Mouse (Mus musculus) myocyte (in vitro differentiated cells): ENCODE measurements at regions not wholly inside any gene's neighbourhood (a gene's known extent, or its start where the extent isn't known, plus 50 kb on each side); places are given as distances from the start of the nearest gene placed in this dataset.
"Not testable (repeated sequence)": the region's sequence is repeated elsewhere in the genome, so short reads cannot be mapped to it uniquely, and the experiment has no call there.

Experiments
- H3K27me3 ChIP-seq: one replicate; pipeline ENCODE4 v1.6.1; 2011; ENCODE audit not compliant: control insufficient read depth, insufficient read depth, insufficient read length
- H3K36me3 ChIP-seq: one replicate; pipeline ENCODE4 v1.6.1; 2011; ENCODE audit not compliant: control insufficient read depth, insufficient read depth
- H3K4me2 ChIP-seq: one replicate; pipeline ENCODE4 v1.6.1; 2011; ENCODE audit warnings: low read depth, control low read depth
- H3K4me3 ChIP-seq: one replicate; pipeline ENCODE4 v1.5.1; 2011; ENCODE audit warnings: mild to moderate bottlenecking, control low read depth, moderate library complexity
- H3K79me2 ChIP-seq: one replicate; pipeline ENCODE4 v1.6.1; 2011; ENCODE audit not compliant: control insufficient read depth, insufficient read depth
- H3ac ChIP-seq: one replicate; pipeline ENCODE4 v1.6.1; 2011; ENCODE audit not compliant: control insufficient read depth, insufficient read length
- CEBPB ChIP-seq: IDR thresholded peaks from 2 replicates; pipeline ENCODE4 v1.6.1; 2011; ENCODE audit warnings: mild to moderate bottlenecking, moderate library complexity; ENCODE audit not compliant: poor library complexity, insufficient read depth, severe bottlenecking
- E2F4 ChIP-seq: IDR thresholded peaks from one replicate; pipeline ENCODE4 v1.6.1; 2011; ENCODE audit warnings: mild to moderate bottlenecking, control low read depth, moderate library complexity; ENCODE audit not compliant: insufficient read depth
- MAX ChIP-seq: IDR thresholded peaks from one replicate; pipeline ENCODE4 v1.6.1; 2011; ENCODE audit warnings: low read depth, mild to moderate bottlenecking, control low read depth
- MYOD1 ChIP-seq, 3 experiments: IDR thresholded peaks; one replicate each; pipeline ENCODE4 v1.6.1; 2011; ENCODE audit warnings: control low read depth in 2 of 3, low read depth in 2 of 3, mild to moderate bottlenecking in 2 of 3, moderate library complexity in 1 of 3; ENCODE audit not compliant: insufficient read length in 2 of 3, control insufficient read depth in 1 of 3
- MYOG ChIP-seq, 3 experiments: IDR thresholded peaks; one replicate each; pipeline ENCODE4 v1.6.1; 2011; ENCODE audit warnings: control low read depth in 2 of 3, low read depth in 2 of 3, mild to moderate bottlenecking in 2 of 3; ENCODE audit not compliant: insufficient read length in 2 of 3, control insufficient read depth in 1 of 3, insufficient read depth in 1 of 3
- POLR2A ChIP-seq: IDR thresholded peaks from one replicate; pipeline ENCODE4 v1.6.1; 2011; ENCODE audit warnings: low read depth, mild to moderate bottlenecking, control low read depth, moderate library complexity; ENCODE audit not compliant: insufficient read length
- POLR2AphosphoS2 ChIP-seq: IDR thresholded peaks from one replicate; pipeline ENCODE4 v1.6.1; 2011; ENCODE audit warnings: low read depth, control low read depth; ENCODE audit not compliant: insufficient read length
- REST ChIP-seq: IDR thresholded peaks from one replicate; pipeline ENCODE4 v1.6.1; 2011; ENCODE audit warnings: mild to moderate bottlenecking, control low read depth, moderate library complexity; ENCODE audit not compliant: insufficient read depth, insufficient read length
- SRF ChIP-seq: IDR thresholded peaks from one replicate; pipeline ENCODE4 v1.6.1; 2011; ENCODE audit warnings: low read depth; ENCODE audit not compliant: control insufficient read depth, insufficient read length
- TCF12 ChIP-seq: IDR thresholded peaks from one replicate; pipeline ENCODE4 v1.6.1; 2011; ENCODE audit warnings: mild to moderate bottlenecking, control low read depth; ENCODE audit not compliant: poor library complexity, insufficient read depth, severe bottlenecking
- TCF3 ChIP-seq: IDR thresholded peaks from one replicate; pipeline ENCODE4 v1.6.1; 2011; ENCODE audit warnings: low read depth, control low read depth; ENCODE audit not compliant: insufficient read length
- USF1 ChIP-seq: IDR thresholded peaks from one replicate; pipeline ENCODE4 v1.6.1; 2011; ENCODE audit warnings: low read depth, mild to moderate bottlenecking, control low read depth, moderate library complexity

DNA sequence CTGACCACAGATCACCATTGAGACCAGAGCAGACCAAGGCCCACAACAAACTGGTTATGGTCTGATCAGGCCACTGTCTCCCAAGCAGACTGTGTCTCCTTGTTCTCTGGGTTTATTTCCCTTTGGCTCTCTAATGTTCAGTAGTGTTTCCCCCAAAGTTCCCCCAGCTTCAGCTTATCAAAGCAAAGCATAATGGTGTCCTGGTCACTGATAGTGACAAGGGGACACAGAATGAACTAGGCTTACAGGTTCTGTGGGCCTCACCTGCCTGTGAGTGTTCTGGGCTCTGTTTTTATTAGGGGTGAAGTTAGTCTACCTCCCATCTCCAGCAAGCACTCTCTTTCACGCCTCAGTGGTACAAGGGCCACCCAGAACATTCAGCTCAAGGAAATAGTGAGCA, 92.7 kb downstream of the Cd24a start:
- no peaks in the 10 kb centered on the region for H3K27me3 ChIP-seq
- no peaks in the 10 kb centered on the region for H3K36me3 ChIP-seq
- no peak overlapping the region for H3K4me2 ChIP-seq
- H3K4me3 ChIP-seq = no peak overlapping the region
- no peaks in the 10 kb centered on the region for H3K79me2 ChIP-seq
- no peak overlapping the region for H3ac ChIP-seq
- no peak for TF ChIP-seq MYOD1 (IDR thresholded peaks at IDR 0.05; ENCODE audit: control insufficient read depth in 1 of 3, insufficient read length in 2 of 3, low read depth in 2 of 3)
- TF ChIP-seq USF1 = no peak
- TF ChIP-seq TCF12 = no peak
- no peak for TF ChIP-seq POLR2A
- no peak for TF ChIP-seq REST

DNA sequence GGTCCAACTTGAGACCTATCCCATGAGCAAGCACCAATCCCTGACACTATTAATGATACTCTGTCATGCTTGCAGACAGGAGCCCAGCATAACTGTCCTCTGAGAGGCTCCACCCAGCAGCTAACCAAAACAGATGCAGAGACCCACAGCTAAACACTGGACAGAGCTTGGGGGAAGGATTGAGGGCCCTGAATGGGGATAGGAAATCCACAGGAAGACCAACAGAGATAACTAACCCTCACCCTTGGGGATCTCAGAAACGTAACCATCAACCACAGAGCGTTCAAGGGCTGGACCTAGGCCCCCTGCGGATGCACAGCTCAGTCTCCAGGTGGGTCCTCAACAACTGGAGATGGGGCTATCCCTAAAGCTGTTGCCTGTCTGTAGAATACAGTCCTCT, 93.7 kb downstream of the Cd24a start:
- Histone ChIP-seq H3ac (no peak overlapping the region), H3K4me2 (no peak overlapping the region), H3K79me2 (no peaks in the 10 kb centered on the region), H3K36me3 (no peaks in the 10 kb centered on the region), H3K27me3 (no peaks in the 10 kb centered on the region), H3K4me3 (no peak overlapping the region)
- TF ChIP-seq POLR2AphosphoS2 = no peak
- no peak for TF ChIP-seq SRF
- TF ChIP-seq CEBPB = no peak
- no peak for TF ChIP-seq MYOD1 (IDR thresholded peaks at IDR 0.05; ENCODE audit: control insufficient read depth in 1 of 3, insufficient read length in 2 of 3, low read depth in 2 of 3)
- TF ChIP-seq POLR2A = no peak

DNA sequence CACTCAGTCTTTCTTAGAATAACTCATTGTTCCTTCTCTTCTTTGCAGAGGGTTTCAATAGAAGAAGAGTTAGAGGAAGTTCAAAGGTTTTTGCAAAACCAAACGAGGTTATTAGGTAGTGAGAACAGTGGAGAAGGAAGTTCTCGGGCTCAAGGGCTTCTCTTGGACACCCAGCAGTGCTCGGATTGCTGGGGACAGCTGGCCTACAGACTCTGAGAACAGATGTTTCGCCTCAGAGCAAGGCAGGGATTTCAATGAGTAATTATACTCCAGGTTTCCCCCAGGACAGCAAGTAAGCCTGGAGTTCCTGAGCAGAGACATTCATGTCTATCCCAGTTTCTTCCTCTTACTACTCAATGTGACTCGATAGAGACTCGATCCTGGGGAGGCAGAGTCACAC, 94.4 kb downstream of the Cd24a start:
- Histone ChIP-seq H3K4me3 (no peak overlapping the region), H3K79me2 (no peaks in the 10 kb centered on the region), H3K27me3 (no peaks in the 10 kb centered on the region), H3K36me3 (no peaks in the 10 kb centered on the region), H3K4me2 (no peak overlapping the region), H3ac (no peak overlapping the region)
- TF ChIP-seq USF1 (no peak), MYOD1 (IDR thresholded peaks at IDR 0.05; ENCODE audit: control insufficient read depth in 1 of 3, insufficient read length in 2 of 3, low read depth in 2 of 3) (peak in 1 of 3 experiments; percentile 10)

DNA sequence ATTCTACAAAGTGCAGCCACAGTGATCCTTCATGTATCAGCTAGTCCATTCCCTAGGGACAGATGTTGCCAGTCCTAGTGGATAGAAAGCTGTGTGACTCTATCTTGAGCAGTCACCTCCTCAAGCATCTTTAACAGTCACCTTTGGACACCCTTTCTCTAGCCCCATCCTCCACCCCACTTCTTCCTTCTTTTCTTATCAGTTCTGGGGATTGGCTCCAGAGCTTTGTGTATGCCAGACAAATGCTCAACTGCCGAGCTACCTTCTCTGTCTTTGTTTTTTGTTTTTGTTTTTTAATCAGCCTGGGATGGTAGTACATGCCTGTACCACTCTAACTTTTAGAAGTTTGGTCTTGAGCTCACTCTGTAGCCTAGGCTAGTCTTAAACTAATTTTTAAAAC, 96.7 kb downstream of the Cd24a start:
- TF ChIP-seq TCF12 (no peak), MYOG (IDR thresholded peaks at IDR 0.05; ENCODE audit: control insufficient read depth in 1 of 3, insufficient read depth in 1 of 3, insufficient read length in 2 of 3, low read depth in 2 of 3) (no peak), REST (no peak), E2F4 (no peak), POLR2AphosphoS2 (no peak), MAX (no peak), TCF3 (no peak), MYOD1 (IDR thresholded peaks at IDR 0.05; ENCODE audit: control insufficient read depth in 1 of 3, insufficient read length in 2 of 3, low read depth in 2 of 3) (no peak), USF1 (no peak), POLR2A (no peak), CEBPB (no peak), SRF (no peak)
- Histone ChIP-seq H3ac (no peak overlapping the region), H3K4me3 (no peak overlapping the region), H3K36me3 (no peaks in the 10 kb centered on the region), H3K4me2 (no peak overlapping the region), H3K79me2 (no peaks in the 10 kb centered on the region), H3K27me3 (peaks cover 4% of the 10 kb centered on the region)

DNA sequence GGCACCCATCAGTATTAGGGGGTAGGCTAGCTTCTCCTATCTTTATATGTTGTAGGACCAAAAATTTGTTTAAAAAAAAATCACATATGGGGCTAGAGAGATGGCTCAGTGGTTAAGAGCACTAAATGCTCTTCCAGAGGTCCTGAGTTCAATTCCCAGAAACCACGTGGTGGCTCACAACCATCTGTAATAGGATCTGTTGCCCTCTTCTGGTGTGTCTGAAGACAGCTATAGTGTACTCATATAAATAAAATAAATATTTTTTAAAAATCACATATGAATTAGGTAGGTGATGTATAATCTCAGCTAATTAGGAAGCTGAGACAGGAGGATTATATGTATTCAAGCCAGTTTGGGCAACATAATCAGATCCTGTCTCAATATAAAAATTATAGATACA, 97.4 kb downstream of the Cd24a start:
- H3K4me3 ChIP-seq, H3K36me3 ChIP-seq, H3K27me3 ChIP-seq, H3ac ChIP-seq, H3K79me2 ChIP-seq, H3K4me2 ChIP-seq: not testable (repeated sequence)

DNA sequence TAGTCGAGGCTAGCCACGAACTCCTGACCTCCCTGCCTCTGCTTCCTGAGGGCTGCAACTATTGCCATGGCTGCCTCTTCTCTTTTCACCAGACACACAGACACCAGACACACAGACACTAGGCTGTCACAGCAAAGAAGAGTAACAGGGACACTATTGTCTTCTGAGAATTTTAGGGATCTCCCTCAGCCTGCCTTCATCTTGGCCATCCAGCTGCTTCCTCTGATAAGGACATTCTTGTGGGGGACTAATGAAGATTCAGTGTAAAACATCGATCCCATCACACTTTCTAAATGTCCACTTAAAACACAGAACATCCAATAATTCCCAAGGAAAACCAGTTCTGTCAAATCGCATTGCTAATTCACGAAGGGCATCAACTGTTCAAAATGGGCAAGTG, 98.2 kb downstream of the Cd24a start:
- Histone ChIP-seq H3K79me2 (no peaks in the 10 kb centered on the region), H3K27me3 (peaks cover 4% of the 10 kb centered on the region), H3K36me3 (no peaks in the 10 kb centered on the region), H3ac (no peak overlapping the region), H3K4me3 (no peak overlapping the region), H3K4me2 (no peak overlapping the region)
- TF ChIP-seq TCF3 (no peak), POLR2AphosphoS2 (no peak), USF1 (no peak), MYOD1 (IDR thresholded peaks at IDR 0.05; ENCODE audit: control insufficient read depth in 1 of 3, insufficient read length in 2 of 3, low read depth in 2 of 3) (no peak), REST (no peak), POLR2A (no peak), MYOG (IDR thresholded peaks at IDR 0.05; ENCODE audit: control insufficient read depth in 1 of 3, insufficient read depth in 1 of 3, insufficient read length in 2 of 3, low read depth in 2 of 3) (no peak), SRF (no peak), CEBPB (no peak), E2F4 (no peak), MAX (no peak), TCF12 (no peak)
